Mouse (Mus musculus) left cerebral cortex, postnatal 14 days (tissue): ENCODE measurements around the gene Adamts18. TPM values are rescaled to one million over a fixed set of nuclear protein-coding genes. Genes with fewer than 3 reads are reported as not detected.

Experiments
- DNase-seq, 2 experiments: peaks; one replicate each; pipeline ENCODE4 v3.0.0; 2021 to 2022; ENCODE audit warnings: low spot score in 2 of 2, mixed read lengths in 1 of 2
- intact Hi-C: fragments of 180-260 bp; cut with DNase I; formaldehyde crosslinking; loops from one replicate; pipeline ENCODE4 v1.15.1; 2025
- total RNA-seq, 2 experiments: library from RNA; stranded (reverse); gene quantifications; 2 replicates each; pipeline ENCODE4 v1.2.3; 2021

The Adamts18 gene
- total RNA-seq, 2 experiments from 2014 or later: 3.7 to 5.0 TPM

- intact Hi-C loops: no loop called here
- no peak for DNase-seq
Measured at GRCm38 (mm10) chr8:113775361-113775760, 73.2 kb downstream of the Adamts18 start.

- DNase-seq: no peak
- intact Hi-C loops: no loop called here
Measured at GRCm38 (mm10) chr8:113768861-113769410, 79.6 kb downstream of the Adamts18 start.

DNA sequence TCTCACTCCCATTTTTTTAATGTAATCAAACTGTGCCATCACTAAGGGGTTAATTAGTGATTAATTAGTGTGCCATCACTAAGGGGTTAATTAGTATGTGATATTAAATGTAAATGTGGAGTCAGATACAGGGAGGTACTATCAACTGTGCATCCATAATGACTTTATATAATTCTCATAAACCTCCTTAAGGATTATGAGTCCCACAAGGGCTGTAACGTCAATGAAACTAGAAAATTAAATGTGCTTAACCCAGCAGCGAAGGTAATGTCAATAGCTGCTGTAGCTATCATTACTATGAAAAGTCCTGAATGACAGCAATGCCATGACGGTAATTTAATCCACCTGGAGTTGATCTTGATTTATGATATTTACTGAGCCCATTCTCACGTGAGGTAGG, 83.4 kb downstream of the Adamts18 start:
- intact Hi-C loops: no loop called here
- DNase-seq: no peak

GRCm38 (mm10) chr8:113763592-113764355, 84.8 kb downstream of the Adamts18 start:
- DNase-seq: no peak
- intact Hi-C loops: no loop called here

GRCm38 (mm10) chr8:113762101-113762500, 86.4 kb downstream of the Adamts18 start:
- DNase-seq: no peak
- intact Hi-C loops: no loop called here

- intact Hi-C loops: no loop called here
- no peak for DNase-seq
Measured at GRCm38 (mm10) chr8:113755866-113756265, 92.7 kb downstream of the Adamts18 start.

DNA sequence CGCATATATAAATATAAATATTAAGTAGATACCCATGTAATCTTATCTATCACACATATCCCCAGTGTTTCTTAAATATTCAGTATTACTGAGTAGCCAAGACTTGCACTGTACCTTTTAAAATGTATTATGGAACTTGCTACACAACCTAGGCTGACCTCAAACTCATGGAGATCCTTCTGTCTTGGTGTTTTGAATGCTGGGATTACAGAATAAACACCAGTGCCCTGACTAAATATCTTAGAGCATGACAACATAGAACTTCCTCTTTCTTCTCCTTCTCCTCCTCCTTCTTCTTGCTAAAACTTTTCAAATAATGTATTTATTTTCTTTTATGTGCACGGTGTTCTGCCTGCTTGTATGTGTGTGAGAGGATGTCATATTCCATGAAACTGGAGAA, 95.4 kb downstream of the Adamts18 start:
- no peak for DNase-seq
- intact Hi-C loops: no loop called here

DNA sequence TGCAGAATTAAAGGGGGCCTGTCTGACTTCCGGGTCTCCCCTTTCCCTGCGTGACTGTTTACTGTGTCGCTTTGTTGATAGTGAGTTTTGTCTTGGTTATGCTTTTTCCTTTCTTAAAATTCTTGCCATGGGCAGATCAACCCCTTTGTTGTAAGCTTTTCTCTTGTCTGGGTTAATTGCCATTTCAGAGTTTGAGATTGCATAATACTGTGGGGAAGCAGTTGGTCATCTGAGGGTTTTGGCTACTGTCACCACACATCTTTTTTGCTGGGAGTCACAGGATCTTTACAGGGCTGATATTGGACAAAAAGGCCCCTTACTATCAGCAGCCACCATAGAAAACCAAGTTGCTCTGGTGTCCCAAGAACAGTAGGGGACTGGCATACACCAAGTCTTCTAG, 96.2 kb downstream of the Adamts18 start:
- intact Hi-C loops: no loop called here
- no peak for DNase-seq

GRCm38 (mm10) chr8:113735496-113736060, 113.0 kb downstream of the Adamts18 start:
- intact Hi-C loops: no loop called here
- no peak for DNase-seq

GRCm38 (mm10) chr8:113725331-113725730, 123.2 kb downstream of the Adamts18 start:
- intact Hi-C loops: no loop called here
- no peak for DNase-seq

- intact Hi-C loops: no loop called here
- DNase-seq: no peak
Measured at GRCm38 (mm10) chr8:113723873-113724538, 124.5 kb downstream of the Adamts18 start.

- intact Hi-C loops: no loop called here
- DNase-seq: peak; percentile 11 to 20
Measured at GRCm38 (mm10) chr8:113721459-113721858, 127.1 kb downstream of the Adamts18 start.

DNA sequence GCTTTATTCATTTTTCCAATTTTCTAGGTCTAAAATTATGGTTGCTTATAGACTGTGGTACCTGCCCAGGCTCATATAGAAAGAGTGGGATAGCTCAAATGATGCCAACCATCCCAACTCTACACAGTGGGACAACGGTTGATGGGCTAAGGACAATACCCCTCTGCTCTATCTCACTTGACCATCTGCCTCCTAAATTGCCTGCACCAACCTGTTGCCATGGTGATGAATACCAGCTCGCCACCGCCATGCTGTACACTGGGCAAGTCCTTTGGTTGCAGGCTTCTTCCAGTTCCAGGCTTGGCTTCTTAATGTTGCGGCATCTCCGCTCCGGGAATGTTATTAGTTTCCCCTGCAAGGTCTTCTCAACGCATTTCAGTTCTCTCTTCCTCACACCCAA, 143.6 kb downstream of the Adamts18 start:
- intact Hi-C loops: no loop called here
- DNase-seq: no peak

DNA sequence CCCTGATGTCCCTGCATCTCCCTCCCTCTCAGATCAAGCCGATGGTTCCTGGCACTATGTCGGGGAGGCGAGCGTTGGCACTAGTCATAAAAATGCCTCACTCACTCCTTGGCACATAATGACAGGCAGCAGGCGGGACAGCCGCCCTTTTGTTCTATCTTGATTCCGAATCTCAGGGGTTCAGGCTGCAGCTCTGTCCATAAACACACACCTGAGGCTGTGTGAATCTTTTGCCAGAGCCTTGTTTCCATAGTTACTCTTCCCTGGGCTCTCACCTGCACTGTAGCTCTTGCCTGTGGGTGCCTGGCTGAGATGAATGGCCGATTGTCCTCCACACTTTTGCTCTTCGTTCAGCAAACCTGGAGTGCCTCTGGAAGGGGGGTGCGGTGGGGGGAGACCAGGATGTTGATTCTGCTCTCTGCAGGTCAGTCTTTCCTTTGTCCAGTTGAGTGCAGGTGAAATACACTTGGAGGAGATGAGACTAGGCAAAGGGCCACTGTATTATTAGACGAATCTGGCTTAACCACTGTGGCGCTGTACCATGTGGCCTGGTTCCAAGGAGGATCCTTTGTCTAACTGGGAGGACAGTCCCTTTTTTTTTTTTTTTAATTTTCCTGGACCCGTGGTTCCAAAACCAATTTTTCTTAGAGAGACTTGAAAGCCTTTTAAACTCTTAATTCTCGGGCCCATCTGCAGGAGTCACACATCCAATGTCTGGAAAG, 156.8 kb downstream of the Adamts18 start:
- intact Hi-C loops: no loop called here
- no peak for DNase-seq

DNA sequence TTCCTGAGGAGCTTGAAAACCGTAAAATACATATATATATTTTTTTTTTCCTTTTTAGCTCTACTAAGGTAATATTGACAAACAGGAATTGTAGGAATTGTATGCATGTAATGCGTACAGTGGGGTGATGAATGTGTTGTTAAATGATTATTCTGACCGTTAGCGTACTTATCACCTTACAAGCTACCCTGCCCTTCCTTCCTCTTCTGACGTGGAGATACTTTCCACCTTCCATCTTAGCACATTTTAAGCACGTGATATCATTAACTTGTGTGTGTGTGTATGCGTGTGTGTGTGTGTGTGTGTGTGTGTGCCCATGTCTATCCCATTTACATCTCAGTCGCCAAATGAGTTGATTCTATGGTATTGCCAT, 160.0 kb downstream of the Adamts18 start:
- intact Hi-C loops: no loop called here
- no peak for DNase-seq

- intact Hi-C loops: no loop called here
- no peak for DNase-seq
Measured at GRCm38 (mm10) chr8:113687889-113688542, 160.5 kb downstream of the Adamts18 start.

DNA sequence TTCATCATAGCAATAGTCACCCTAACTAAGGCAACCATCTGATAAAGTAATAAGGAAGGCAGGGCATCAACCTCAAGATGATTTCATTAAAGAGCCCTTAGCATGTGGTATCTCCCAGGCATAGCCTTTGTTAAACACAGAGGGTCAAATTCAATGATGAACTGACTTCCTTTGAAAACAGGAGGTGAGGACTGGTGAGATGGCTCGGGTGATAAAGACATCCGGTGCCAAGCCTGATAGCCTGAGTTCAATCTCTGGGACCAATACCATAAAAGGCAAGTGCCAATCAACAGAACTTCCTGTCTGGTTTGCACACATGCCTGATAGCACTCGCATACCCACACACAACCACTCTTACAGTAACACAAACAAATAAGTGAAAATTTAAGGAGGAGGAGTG, 169.2 kb downstream of the Adamts18 start:
- intact Hi-C loops: no loop called here
- no peak for DNase-seq

GRCm38 (mm10) chr8:113676811-113677210, 171.7 kb downstream of the Adamts18 start:
- intact Hi-C loops: no loop called here

DNA sequence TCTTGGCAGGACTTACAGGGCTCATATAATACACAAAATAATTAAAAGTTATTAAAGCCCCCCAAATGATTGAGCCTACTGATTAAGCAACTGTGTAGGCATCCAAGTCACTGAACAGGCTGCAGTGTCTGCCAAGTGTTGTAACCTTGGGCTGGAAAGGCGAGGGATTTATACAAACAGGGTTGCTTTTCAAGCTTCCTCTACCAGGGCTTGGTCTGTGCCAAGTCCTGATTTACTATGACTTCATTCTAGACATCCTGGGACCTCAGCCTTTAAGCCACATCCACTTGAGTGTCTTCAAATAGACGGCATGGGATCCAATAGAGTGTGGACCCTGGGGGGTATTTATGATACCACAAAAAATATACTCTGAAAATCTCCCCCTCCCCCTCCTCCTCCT, 173.3 kb downstream of the Adamts18 start:
- DNase-seq: no peak
- intact Hi-C loops: no loop called here

More at GRCm38 (mm10) chr8:113676811-113677210, 171.7 kb downstream of the Adamts18 start:
- no peak for DNase-seq
